Mouse (Mus musculus) MEL (cell line): Measurements from ENCODE around the gene Gm1043. TPM values are rescaled to one million over a fixed set of nuclear protein-coding genes. Genes with fewer than 3 reads are reported as not detected.

ENCODE experiments used
- DNase-seq: peaks from one replicate; pipeline ENCODE4 v3.0.0; 2011; ENCODE audit warnings: low read depth, low spot score
- H3K27ac ChIP-seq: 2 replicates; pipeline ENCODE4 v1.5.1; 2012; ENCODE audit warnings: low read depth, mild to moderate bottlenecking, control low read depth, low read length, moderate library complexity; ENCODE audit not compliant: control insufficient read depth
- H3K27me3 ChIP-seq, 2 experiments: fragments of 150-350 bp in 1 of 2; sonication (generic) in 1 of 2; 2 replicates each; pipeline ENCODE4 v1.6.1; 2012; ENCODE audit warnings: low read length in 2 of 2, mild to moderate bottlenecking in 2 of 2, improper control_type of control experiment in 1 of 2, moderate library complexity in 1 of 2; ENCODE audit not compliant: insufficient read depth in 2 of 2, control insufficient read depth in 1 of 2
- H3K36me3 ChIP-seq, 2 experiments: 2 replicates each; pipeline ENCODE4 v1.6.1; 2012 to 2014; ENCODE audit warnings: low read length in 2 of 2, improper control_type of control experiment in 1 of 2, inconsistent platforms in 1 of 2, mild to moderate bottlenecking in 1 of 2; ENCODE audit not compliant: insufficient read depth in 2 of 2, control insufficient read depth in 1 of 2
- H3K4me1 ChIP-seq, 2 experiments: fragments of 150-350 bp in 1 of 2; sonication (generic) in 1 of 2; 2 replicates each; pipeline ENCODE4 v1.6.1; 2012; ENCODE audit warnings: low read length in 2 of 2, improper control_type of control experiment in 1 of 2, mild to moderate bottlenecking in 1 of 2; ENCODE audit not compliant: insufficient read depth in 2 of 2, control insufficient read depth in 1 of 2
- H3K4me3 ChIP-seq, 2 experiments: fragments of 150-350 bp in 1 of 2; sonication (generic) in 1 of 2; 2 replicates each; pipeline ENCODE4 v1.5.1; 2012; ENCODE audit warnings: low read depth in 2 of 2, low read length in 2 of 2, mild to moderate bottlenecking in 2 of 2, moderate library complexity in 2 of 2, control low read depth in 1 of 2, improper control_type of control experiment in 1 of 2; ENCODE audit not compliant: control insufficient read depth in 1 of 2, insufficient read depth in 1 of 2
- H3K79me2 ChIP-seq: 2 replicates; pipeline ENCODE4 v1.6.1; 2012; ENCODE audit warnings: mild to moderate bottlenecking, low read length, moderate library complexity; ENCODE audit not compliant: control insufficient read depth, poor library complexity, insufficient read depth
- H3K9ac ChIP-seq: 2 replicates; pipeline ENCODE4 v1.6.1; 2012; ENCODE audit warnings: low read depth, mild to moderate bottlenecking, control low read depth, low read length, moderate library complexity; ENCODE audit not compliant: control insufficient read depth, poor library complexity, severe bottlenecking
- H3K9me3 ChIP-seq: fragments of 150-350 bp; sonication (generic); replicated peaks from 2 replicates; pipeline ENCODE4 v1.6.1; 2012; ENCODE audit warnings: mild to moderate bottlenecking, low read length, improper control_type of control experiment, moderate library complexity; ENCODE audit not compliant: insufficient read depth
- CHD1 ChIP-seq: IDR thresholded peaks from 2 replicates; pipeline ENCODE4 v1.6.1; 2012; ENCODE audit warnings: low read depth, mild to moderate bottlenecking, inconsistent platforms, low read length, improper control_type of control experiment
- CHD2 ChIP-seq: IDR thresholded peaks from 2 replicates; pipeline ENCODE4 v1.6.1; 2011; ENCODE audit warnings: low read length, improper control_type of control experiment
- ETS1 ChIP-seq: IDR thresholded peaks from 2 replicates; pipeline ENCODE4 v1.6.1; 2012; ENCODE audit warnings: low read depth, mild to moderate bottlenecking, inconsistent platforms, low read length, improper control_type of control experiment, moderate library complexity
- JUND ChIP-seq: IDR thresholded peaks from 2 replicates; pipeline ENCODE4 v1.6.1; 2011; ENCODE audit warnings: low read depth, mild to moderate bottlenecking, improper control_type of control experiment, low read length
- KAT2A ChIP-seq: conservative IDR thresholded peaks from 2 replicates; pipeline ENCODE4 v1.6.1; 2012; ENCODE audit warnings: low read depth, low read length, improper control_type of control experiment, inconsistent platforms
- MXI1 ChIP-seq: IDR thresholded peaks from 2 replicates; pipeline ENCODE4 v1.6.1; 2011; ENCODE audit warnings: mild to moderate bottlenecking, low read depth, low read length, improper control_type of control experiment
- MYC ChIP-seq: IDR thresholded peaks from 2 replicates; pipeline ENCODE4 v1.6.1; 2011; ENCODE audit warnings: low read depth, mild to moderate bottlenecking, low read length, improper control_type of control experiment, moderate library complexity
- POLR2AphosphoS2 ChIP-seq: IDR thresholded peaks from 2 replicates; pipeline ENCODE4 v1.6.1; 2011; ENCODE audit warnings: low read length, improper control_type of control experiment
- POLR2AphosphoS5 ChIP-seq: IDR thresholded peaks from 2 replicates; pipeline ENCODE4 v1.6.1; 2012; ENCODE audit warnings: low read depth, borderline replicate concordance, mild to moderate bottlenecking, inconsistent platforms, low read length, moderate library complexity, mixed read lengths
- RAD21 ChIP-seq: IDR thresholded peaks from 2 replicates; pipeline ENCODE4 v1.6.1; 2011; ENCODE audit warnings: mild to moderate bottlenecking, low read depth, low read length, improper control_type of control experiment
- SMC3 ChIP-seq: IDR thresholded peaks from 2 replicates; pipeline ENCODE4 v1.6.1; 2011; ENCODE audit warnings: low read depth, low read length, improper control_type of control experiment
- TAL1 ChIP-seq: IDR thresholded peaks from 2 replicates; pipeline ENCODE4 v1.6.1; 2012; ENCODE audit warnings: mild to moderate bottlenecking, inconsistent platforms, low read length, moderate library complexity, mixed read lengths
- TBP ChIP-seq: IDR thresholded peaks from 2 replicates; pipeline ENCODE4 v1.8.0; 2011; ENCODE audit warnings: low read depth, low read length, improper control_type of control experiment
- TCF12 ChIP-seq: IDR thresholded peaks from 2 replicates; pipeline ENCODE4 v1.6.1; 2014; ENCODE audit warnings: low read depth, mild to moderate bottlenecking, inconsistent platforms, low read length, improper control_type of control experiment, moderate library complexity
- ZNF384 ChIP-seq: IDR thresholded peaks from 2 replicates; pipeline ENCODE4 v1.6.1; 2012; ENCODE audit warnings: low read depth, mild to moderate bottlenecking, inconsistent platforms, low read length, improper control_type of control experiment
- polyA plus RNA-seq, 2 experiments: library from polyadenylated mRNA; stranded (reverse) in 1 of 2; unstranded in 1 of 2; fragments of >175 nt in 1 of 2; fragments of >200 nt in 1 of 2; gene quantifications; 2 replicates each; pipeline versions ENCODE4 v1.2.1 to v1.2.4; 2012; ENCODE audit warnings: low replicate concordance in 2 of 2, low read depth in 1 of 2; ENCODE audit not compliant: insufficient read length in 2 of 2, insufficient read depth in 1 of 2, missing spikeins in 1 of 2
- total RNA-seq: library from RNA; depleted of rRNA; stranded (reverse); fragments of 300-350 nt; gene quantifications from 2 replicates; pipeline ENCODE4 v1.2.3, GENCODE M21; 2012

The Gm1043 gene
- total and polyA plus RNA-seq, 3 experiments: not detected

DNA sequence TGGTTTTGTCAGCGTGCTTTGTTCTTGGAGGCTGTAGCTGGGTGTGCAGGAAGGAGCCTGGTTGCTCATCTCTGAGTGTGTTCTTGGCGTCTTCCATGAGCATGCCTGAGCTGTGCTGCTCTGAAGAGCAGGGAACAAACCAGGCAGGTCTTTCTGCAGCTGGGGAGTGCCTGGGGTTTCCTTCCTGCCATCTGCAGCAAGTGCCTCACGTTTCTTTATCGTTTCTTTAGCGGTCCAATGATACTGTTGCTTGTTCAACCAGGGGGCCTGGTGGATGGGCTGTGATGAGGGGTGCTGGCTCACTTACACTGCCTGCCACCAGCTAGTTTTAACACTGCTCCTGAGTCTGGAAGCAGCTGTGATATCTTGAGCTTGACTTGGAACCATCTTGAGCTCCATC lies 38.4 kb upstream of the Gm1043 start:
- DNase-seq: no peak
- no peaks in the 10 kb centered on the region for H3K36me3 ChIP-seq
- no peaks in the 10 kb centered on the region for H3K27me3 ChIP-seq
- no peak overlapping the region for H3K27ac ChIP-seq
- no peak overlapping the region for H3K9ac ChIP-seq
- no peaks in the 10 kb centered on the region for H3K9me3 ChIP-seq
- no peaks in the 10 kb centered on the region for H3K4me1 ChIP-seq
- H3K79me2 ChIP-seq: no peaks in the 10 kb centered on the region
- H3K4me3 ChIP-seq: no peak overlapping the region
- TF ChIP-seq CHD2: no peak
- no peak for TF ChIP-seq CHD1
- no peak for TF ChIP-seq TBP
- no peak for TF ChIP-seq POLR2AphosphoS5
- no peak for TF ChIP-seq KAT2A

DNA sequence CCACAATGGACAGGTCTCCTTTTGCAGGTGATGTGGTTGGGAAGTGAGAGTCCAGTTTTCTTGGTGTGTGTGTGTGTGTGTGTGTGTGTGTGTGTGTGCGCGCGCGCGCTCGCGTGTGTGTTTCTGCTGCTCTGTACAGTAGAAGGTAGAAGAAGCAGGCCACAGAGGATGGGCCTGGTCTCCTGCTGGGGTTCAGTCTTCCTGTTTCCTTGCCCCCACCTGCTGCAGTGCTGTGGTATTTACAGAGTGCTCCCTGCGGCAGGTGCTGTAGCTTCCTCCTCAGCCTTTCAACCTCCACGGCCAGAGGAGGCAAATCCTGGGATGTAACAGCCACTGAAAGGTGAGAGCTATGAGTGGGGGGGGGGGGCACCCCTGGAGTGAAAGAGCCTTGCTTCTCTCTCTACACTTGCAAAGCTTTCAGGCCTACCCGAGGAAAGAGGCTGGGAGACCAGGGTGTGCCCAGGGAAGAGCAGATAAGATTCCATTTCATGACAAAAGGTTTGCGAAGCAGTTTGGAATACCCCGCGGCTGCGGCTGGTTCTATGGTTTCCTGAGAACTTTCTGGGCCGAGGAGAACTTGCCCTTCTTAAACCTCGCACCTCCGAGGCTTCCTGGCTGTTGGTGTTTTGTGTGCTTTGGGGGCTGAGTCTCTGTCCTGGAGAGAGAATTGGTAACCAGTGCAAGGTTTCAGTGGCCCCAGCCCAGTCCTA lies 37.8 kb upstream of the Gm1043 start:
- no peaks in the 10 kb centered on the region for H3K36me3 ChIP-seq
- H3K9me3 ChIP-seq: no peaks in the 10 kb centered on the region
- no peaks in the 10 kb centered on the region for H3K4me1 ChIP-seq
- no peak overlapping the region for H3K9ac ChIP-seq
- H3K4me3 ChIP-seq: no peak overlapping the region
- DNase-seq: no peak
- no peaks in the 10 kb centered on the region for H3K27me3 ChIP-seq
- no peaks in the 10 kb centered on the region for H3K79me2 ChIP-seq
- TF ChIP-seq TAL1: no peak
- no peak for TF ChIP-seq POLR2AphosphoS2
- no peak for TF ChIP-seq POLR2AphosphoS5
- TF ChIP-seq JUND: no peak
- TF ChIP-seq MXI1: no peak
- TF ChIP-seq MYC: no peak
- TF ChIP-seq RAD21: no peak
- no peak for TF ChIP-seq TCF12
- H3K27ac ChIP-seq: no peak overlapping the region

DNA sequence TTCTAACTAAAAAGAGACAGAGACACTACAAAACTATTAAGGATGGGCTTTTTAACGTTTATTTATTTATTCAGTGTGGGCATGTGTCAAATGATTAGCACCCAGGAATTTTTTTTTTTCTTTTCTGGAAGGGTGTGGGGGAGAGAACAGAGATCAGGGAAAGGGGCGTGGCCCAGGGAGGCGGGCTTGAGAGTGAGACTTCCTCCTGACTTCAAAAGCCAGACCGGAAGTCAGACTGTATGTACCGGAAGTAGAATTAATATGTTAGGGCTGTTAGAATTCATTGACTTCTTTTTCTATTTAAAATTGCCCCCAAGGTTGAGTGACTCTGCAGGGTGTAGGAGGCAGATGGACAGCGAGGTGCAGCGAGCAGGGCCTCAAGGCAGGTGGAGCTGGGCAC lies 37.2 kb upstream of the Gm1043 start:
- Histone ChIP-seq H3K79me2 (no peaks in the 10 kb centered on the region), H3K4me1 (no peaks in the 10 kb centered on the region), H3K4me3 (no peak overlapping the region), H3K9me3 (no peaks in the 10 kb centered on the region), H3K27me3 (no peaks in the 10 kb centered on the region), H3K9ac (no peak overlapping the region), H3K36me3 (no peaks in the 10 kb centered on the region), H3K27ac (no peak overlapping the region)
- TF ChIP-seq ETS1 (no peak), SMC3 (no peak), TCF12 (no peak), ZNF384 (no peak), CHD2 (no peak)
- DNase-seq: no peak
